Mouse (Mus musculus): ENCODE data around the gene Tmem11. TPM values are rescaled to one million over a fixed set of nuclear protein-coding genes. Genes with fewer than 3 reads are reported as not detected.
"Not testable (repeated sequence)": the region's sequence is repeated elsewhere in the genome, so short reads cannot be mapped to it uniquely, and the experiment has no call there.

The Tmem11 gene
- polyA plus RNA-seq, 1 experiment, result 55.5 TPM

GRCm38 (mm10) chr11:60889861-60890260 lies 10.8 kb upstream of the Tmem11 start:
- Histone ChIP-seq H3K36me3 (ENCODE audit: control insufficient read depth, insufficient read depth, low read length) (no peaks in the 10 kb centered on the region), H3K4me3 (ENCODE audit: low read depth, low read length) (no peak overlapping the region), H3K4me1 (ENCODE audit: control insufficient read depth, insufficient read depth, insufficient read length, low read length) (no peaks in the 10 kb centered on the region), H3K27me3 (ENCODE audit: control insufficient read depth, insufficient read depth, low read length) (no peaks in the 10 kb centered on the region), H3K27ac (ENCODE audit: insufficient read depth, low read depth, low read length) (no peak overlapping the region)
- no peak for TF ChIP-seq POLR2A (IDR thresholded peaks at IDR 0.05; ENCODE audit: low read depth, low read length)
- no peak for TF ChIP-seq CTCF (IDR thresholded peaks at IDR 0.05; ENCODE audit: extremely low read depth, insufficient read length, insufficient replicate concordance, low read depth, low read length)
- 56% methylated on average over 2 of the region's 2 CpGs for WGBS

- 68% methylated on average over 3 of the region's 3 CpGs for WGBS
- not testable (repeated sequence) for H3K4me3 ChIP-seq (ENCODE audit: low read depth, low read length); H3K27ac ChIP-seq (ENCODE audit: insufficient read depth, low read depth, low read length); H3K27me3 ChIP-seq (ENCODE audit: control insufficient read depth, insufficient read depth, low read length); H3K36me3 ChIP-seq (ENCODE audit: control insufficient read depth, insufficient read depth, low read length); H3K4me1 ChIP-seq (ENCODE audit: control insufficient read depth, insufficient read depth, insufficient read length, low read length)
Observed at GRCm38 (mm10) chr11:60886986-60887385, 7.9 kb upstream of the Tmem11 start.

GRCm38 (mm10) chr11:60882386-60882785 lies 3.3 kb upstream of the Tmem11 start:
- 81% methylated on average over 3 of the region's 3 CpGs for WGBS
- TF ChIP-seq CTCF (IDR thresholded peaks at IDR 0.05; ENCODE audit: extremely low read depth, insufficient read length, insufficient replicate concordance, low read depth, low read length), result no peak
- no peak for TF ChIP-seq POLR2A (IDR thresholded peaks at IDR 0.05; ENCODE audit: low read depth, low read length)
- H3K4me1 ChIP-seq (ENCODE audit: control insufficient read depth, insufficient read depth, insufficient read length, low read length), result peaks cover 2% of the 10 kb centered on the region; the same call in 1 of the 2 replicates

GRCm38 (mm10) chr11:60880559-60880958 lies 1.5 kb upstream of the Tmem11 start:
- peaks cover 12% of the 10 kb centered on the region; the same call in 1 of the 2 replicates for H3K4me1 ChIP-seq (ENCODE audit: control insufficient read depth, insufficient read depth, insufficient read length, low read length)
- H3K27me3 ChIP-seq (ENCODE audit: control insufficient read depth, insufficient read depth, low read length), result no peaks in the 10 kb centered on the region
- no peak overlapping the region for H3K4me3 ChIP-seq (ENCODE audit: low read depth, low read length)
- H3K36me3 ChIP-seq (ENCODE audit: control insufficient read depth, insufficient read depth, low read length), result no peaks in the 10 kb centered on the region
- WGBS, result 84% methylated on average over 4 of the region's 4 CpGs
- no peak for TF ChIP-seq CTCF (IDR thresholded peaks at IDR 0.05; ENCODE audit: extremely low read depth, insufficient read length, insufficient replicate concordance, low read depth, low read length)
- no peak for TF ChIP-seq POLR2A (IDR thresholded peaks at IDR 0.05; ENCODE audit: low read depth, low read length)
- no peak overlapping the region for H3K27ac ChIP-seq (ENCODE audit: insufficient read depth, low read depth, low read length)

More at GRCm38 (mm10) chr11:60882386-60882785, 3.3 kb upstream of the Tmem11 start:
- Histone ChIP-seq H3K27me3 (ENCODE audit: control insufficient read depth, insufficient read depth, low read length) (no peaks in the 10 kb centered on the region), H3K4me3 (ENCODE audit: low read depth, low read length) (no peak overlapping the region), H3K36me3 (ENCODE audit: control insufficient read depth, insufficient read depth, low read length) (no peaks in the 10 kb centered on the region), H3K27ac (ENCODE audit: insufficient read depth, low read depth, low read length) (no peak overlapping the region)

GRCm38 (mm10) chr11:60879423-60879822 lies 351 bp upstream of the Tmem11 start:
- Histone ChIP-seq H3K27me3 (ENCODE audit: control insufficient read depth, insufficient read depth, low read length) (no peaks in the 10 kb centered on the region), H3K4me3 (ENCODE audit: low read depth, low read length) (peak overlapping the region; percentile 90), H3K36me3 (ENCODE audit: control insufficient read depth, insufficient read depth, low read length) (no peaks in the 10 kb centered on the region), H3K27ac (ENCODE audit: insufficient read depth, low read depth, low read length) (peak overlapping the region; percentile 96), H3K4me1 (ENCODE audit: control insufficient read depth, insufficient read depth, insufficient read length, low read length) (peaks cover 12% of the 10 kb centered on the region; the same call in 1 of the 2 replicates)
- peak; percentile 74; the same call in 1 of the 2 replicates for TF ChIP-seq CTCF (IDR thresholded peaks at IDR 0.05; ENCODE audit: extremely low read depth, insufficient read length, insufficient replicate concordance, low read depth, low read length)
- TF ChIP-seq POLR2A (IDR thresholded peaks at IDR 0.05; ENCODE audit: low read depth, low read length), result no peak
- under 1% methylated on average over 11 of the region's 11 CpGs for WGBS

GRCm38 (mm10) chr11:60878056-60878612 lies 938 bp downstream of the Tmem11 start:
- Histone ChIP-seq H3K27me3 (ENCODE audit: control insufficient read depth, insufficient read depth, low read length) (no peaks in the 10 kb centered on the region), H3K36me3 (ENCODE audit: control insufficient read depth, insufficient read depth, low read length) (no peaks in the 10 kb centered on the region; the same call in 1 of the 2 replicates), H3K4me1 (ENCODE audit: control insufficient read depth, insufficient read depth, insufficient read length, low read length) (peaks cover 12% of the 10 kb centered on the region; the same call in 1 of the 2 replicates), H3K27ac (ENCODE audit: insufficient read depth, low read depth, low read length) (peak overlapping the region; percentile 60), H3K4me3 (ENCODE audit: low read depth, low read length) (peak overlapping the region; percentile 90)
- under 1% methylated on average over 48 of the region's 52 CpGs for WGBS
- TF ChIP-seq CTCF (IDR thresholded peaks at IDR 0.05; ENCODE audit: extremely low read depth, insufficient read length, insufficient replicate concordance, low read depth, low read length) (no peak), POLR2A (IDR thresholded peaks at IDR 0.05; ENCODE audit: low read depth, low read length) (no peak)

GRCm38 (mm10) chr11:60873101-60873500 lies 6.0 kb downstream of the Tmem11 start:
- 62% methylated on average over 6 of the region's 6 CpGs for WGBS
- H3K27ac ChIP-seq (ENCODE audit: insufficient read depth, low read depth, low read length), result no peak overlapping the region
- H3K27me3 ChIP-seq (ENCODE audit: control insufficient read depth, insufficient read depth, low read length), result no peaks in the 10 kb centered on the region
- H3K4me1 ChIP-seq (ENCODE audit: control insufficient read depth, insufficient read depth, insufficient read length, low read length), result peaks cover 12% of the 10 kb centered on the region; the same call in 1 of the 2 replicates
- H3K36me3 ChIP-seq (ENCODE audit: control insufficient read depth, insufficient read depth, low read length), result peaks cover 4% of the 10 kb centered on the region; the same call in 1 of the 2 replicates
- H3K4me3 ChIP-seq (ENCODE audit: low read depth, low read length), result no peak overlapping the region
- TF ChIP-seq POLR2A (IDR thresholded peaks at IDR 0.05; ENCODE audit: low read depth, low read length) (no peak), CTCF (IDR thresholded peaks at IDR 0.05; ENCODE audit: extremely low read depth, insufficient read length, insufficient replicate concordance, low read depth, low read length) (no peak)
